Mouse (Mus musculus) layer of hippocampus, postnatal 10 days (tissue): Measurements from ENCODE around the gene Dync1i1. TPM values are rescaled to one million over a fixed set of nuclear protein-coding genes. Genes with fewer than 3 reads are reported as not detected.

ENCODE experiments used
- DNase-seq, 2 experiments: peaks; one replicate each; pipeline ENCODE4 v3.0.0; 2021; ENCODE audit warnings: low spot score in 2 of 2
- total RNA-seq, 2 experiments: library from RNA; stranded (reverse); gene quantifications; 2 replicates each; pipeline ENCODE4 v1.2.3; 2021

Gene Dync1i1
- total RNA-seq, 2 experiments from 2014 or later: 140 to 152 TPM

DNA sequence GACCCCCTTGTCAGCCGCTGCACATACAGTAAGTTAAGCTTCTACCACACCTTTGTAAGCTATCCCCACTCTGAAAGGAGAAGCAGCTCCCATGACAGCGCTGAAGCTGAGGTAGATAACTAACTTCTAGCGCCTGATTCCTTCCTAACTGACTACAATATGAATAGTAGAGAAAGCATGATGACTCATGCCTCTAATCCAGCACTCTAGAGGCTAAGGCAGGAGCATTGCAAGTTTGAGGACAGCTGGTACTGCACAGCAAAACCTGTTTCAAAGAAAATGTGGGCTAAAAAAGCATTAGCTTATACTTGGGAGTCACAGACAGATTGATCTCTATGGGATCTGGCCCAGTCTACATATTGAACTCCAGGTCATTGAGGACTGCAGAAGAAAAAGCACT is 236.5 kb downstream of the Dync1i1 start:
- DNase-seq: no peak

DNA sequence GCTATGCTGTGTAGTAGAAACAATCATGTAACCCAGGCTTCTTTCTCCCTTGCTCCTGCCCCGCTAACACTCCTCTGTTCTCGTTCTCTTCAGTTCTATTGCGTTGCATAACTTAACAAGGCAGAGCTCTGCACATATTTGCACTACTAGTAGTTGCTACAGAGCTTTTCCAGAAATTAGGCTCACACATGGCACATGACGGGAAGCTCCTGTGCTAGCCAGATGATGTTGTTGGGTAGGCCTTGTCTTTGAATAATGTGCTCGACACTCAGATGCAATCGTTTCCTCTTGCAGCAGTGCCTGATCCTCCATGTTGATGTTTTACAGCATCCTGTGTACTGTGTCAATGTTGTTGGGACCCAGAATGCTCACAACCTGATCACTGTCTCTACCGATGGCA is 240.9 kb downstream of the Dync1i1 start:
- peak; percentile 24 to 26 for DNase-seq

DNA sequence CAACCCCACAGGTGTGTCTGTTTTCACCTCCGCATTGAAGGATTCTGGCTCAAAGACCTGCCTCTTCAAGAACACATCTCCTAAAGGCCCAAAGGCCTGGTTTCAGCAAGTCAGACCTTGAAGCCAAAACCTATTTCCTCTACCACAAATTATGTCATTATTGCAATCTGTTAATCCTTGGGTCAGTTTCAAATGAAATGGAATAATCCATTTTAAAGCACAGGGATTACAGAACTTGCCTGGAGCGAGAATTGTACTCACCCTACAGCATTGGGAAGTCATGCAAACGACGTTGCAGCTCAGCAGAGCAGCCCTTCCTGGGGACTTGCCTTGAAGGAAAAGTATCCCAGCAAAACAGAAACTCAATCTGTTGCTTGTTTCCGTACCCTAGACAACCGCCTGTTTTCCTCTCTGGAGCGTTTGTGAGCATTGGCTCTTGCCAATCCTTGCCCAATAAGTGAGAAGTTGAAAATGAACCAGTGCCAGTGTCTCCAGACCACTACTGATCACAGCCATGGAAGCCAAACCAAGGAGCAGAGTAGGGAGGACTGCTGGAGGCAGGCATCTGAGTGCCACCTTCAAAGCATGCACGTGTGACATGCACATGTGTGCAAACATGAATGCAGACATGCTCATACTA is 241.5 kb downstream of the Dync1i1 start:
- peak; percentile 14 to 28 for DNase-seq

DNA sequence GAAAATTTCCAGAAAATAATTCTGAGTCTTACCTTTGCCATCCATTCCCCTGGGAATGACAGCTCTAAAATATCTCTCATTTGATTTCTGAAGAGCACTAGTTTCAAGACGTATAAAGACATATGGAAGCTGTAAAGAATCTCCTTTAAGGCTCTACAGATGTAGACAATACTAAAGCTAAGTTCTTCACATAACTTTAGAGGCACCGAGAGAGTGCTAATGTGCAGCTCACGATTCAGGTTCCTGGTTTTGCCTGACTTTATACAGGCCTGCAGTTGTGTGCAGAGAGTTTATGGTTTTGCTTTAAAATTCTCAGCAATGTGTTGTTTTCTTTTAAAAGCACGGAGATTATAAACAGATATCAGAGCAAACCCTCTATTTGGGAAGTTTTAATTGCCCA is 242.1 kb downstream of the Dync1i1 start:
- no peak for DNase-seq

DNA sequence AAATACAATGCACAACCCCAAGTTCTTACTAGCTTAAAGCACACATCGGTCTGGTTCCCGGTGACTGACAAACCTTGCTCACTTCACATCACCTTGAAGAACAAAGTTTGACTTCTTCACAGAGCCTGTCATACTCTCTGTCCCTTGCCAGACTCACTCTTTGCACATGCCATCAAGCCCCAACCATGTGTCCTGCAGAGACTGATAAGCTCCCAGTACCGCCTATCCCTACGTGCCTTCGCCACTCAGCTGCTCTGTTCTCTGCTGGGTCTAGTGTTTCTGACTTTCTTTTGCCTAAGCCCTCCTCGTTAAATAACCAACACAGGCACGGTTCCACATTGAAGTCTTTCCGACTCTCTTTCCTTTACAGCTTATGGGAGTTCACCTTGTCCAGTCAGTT is 244.2 kb downstream of the Dync1i1 start:
- DNase-seq: no peak

DNA sequence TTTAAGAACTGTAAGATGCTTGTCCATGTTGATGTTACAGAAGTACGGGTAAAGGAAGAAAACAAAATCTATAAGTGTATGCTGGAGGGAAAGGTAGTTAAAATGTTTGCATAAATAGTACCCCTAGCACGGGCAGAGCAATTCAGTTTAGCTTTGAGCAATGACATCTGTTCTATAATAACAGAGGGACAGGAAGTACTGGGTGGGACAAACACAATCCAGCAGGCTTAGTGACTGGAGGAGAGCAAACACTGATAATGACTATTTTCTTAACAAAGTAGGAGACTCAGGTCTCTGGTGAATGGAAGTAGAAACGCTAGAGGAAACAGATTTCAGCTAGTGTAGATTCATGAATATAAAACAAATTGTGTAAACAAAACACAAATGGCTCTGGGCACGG is 250.8 kb downstream of the Dync1i1 start:
- DNase-seq: no peak

DNA sequence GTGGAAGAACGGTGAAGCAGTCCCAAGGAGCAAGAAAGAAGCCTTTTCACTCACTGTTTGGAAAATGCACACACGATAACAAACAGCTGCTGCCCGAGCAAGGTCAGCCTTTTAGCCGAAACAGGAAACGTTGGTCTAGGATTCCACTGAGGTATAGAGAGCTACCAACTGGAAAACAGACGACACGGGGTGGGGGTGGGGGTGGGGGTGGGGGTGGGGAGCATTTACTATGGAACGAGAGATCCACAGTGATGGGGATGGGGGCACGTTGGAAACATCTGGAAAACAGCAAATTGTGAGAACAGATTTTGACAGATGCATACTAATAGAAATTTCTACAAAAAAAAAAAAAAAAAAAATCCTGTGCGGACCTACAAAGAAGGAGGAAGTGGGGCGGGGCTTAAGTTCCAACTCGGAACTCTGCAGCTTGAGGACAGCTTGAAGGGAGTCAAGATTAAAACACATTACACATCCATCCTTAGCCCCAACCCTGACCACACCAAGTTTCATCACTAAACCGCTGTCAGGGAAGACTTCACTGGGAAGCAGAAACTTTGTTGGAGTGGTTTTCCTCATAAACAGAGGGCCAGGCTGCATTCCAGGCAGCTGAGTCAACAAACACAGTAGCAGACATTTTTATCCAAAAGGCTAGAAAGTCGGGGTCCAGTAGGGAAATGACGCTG is 251.9 kb downstream of the Dync1i1 start:
- no peak for DNase-seq

DNA sequence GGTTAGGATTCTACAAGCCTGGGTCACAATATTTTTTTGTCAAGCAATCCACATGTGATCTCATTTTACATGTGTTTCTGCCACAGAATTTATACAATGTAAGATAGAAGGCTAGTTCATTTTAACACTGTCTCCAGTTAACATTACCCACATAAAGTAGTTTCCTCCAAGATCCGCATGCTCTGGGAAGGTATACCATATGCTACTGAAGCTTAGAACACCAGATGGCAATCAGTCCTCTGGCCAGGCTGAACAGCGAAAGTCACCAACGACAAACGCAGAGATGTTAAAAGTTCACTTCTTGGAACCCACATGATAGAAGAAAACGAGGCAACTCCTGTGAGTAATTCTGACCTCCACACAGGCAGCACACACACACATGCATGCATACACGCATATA is 265.8 kb downstream of the Dync1i1 start:
- DNase-seq: no peak

DNA sequence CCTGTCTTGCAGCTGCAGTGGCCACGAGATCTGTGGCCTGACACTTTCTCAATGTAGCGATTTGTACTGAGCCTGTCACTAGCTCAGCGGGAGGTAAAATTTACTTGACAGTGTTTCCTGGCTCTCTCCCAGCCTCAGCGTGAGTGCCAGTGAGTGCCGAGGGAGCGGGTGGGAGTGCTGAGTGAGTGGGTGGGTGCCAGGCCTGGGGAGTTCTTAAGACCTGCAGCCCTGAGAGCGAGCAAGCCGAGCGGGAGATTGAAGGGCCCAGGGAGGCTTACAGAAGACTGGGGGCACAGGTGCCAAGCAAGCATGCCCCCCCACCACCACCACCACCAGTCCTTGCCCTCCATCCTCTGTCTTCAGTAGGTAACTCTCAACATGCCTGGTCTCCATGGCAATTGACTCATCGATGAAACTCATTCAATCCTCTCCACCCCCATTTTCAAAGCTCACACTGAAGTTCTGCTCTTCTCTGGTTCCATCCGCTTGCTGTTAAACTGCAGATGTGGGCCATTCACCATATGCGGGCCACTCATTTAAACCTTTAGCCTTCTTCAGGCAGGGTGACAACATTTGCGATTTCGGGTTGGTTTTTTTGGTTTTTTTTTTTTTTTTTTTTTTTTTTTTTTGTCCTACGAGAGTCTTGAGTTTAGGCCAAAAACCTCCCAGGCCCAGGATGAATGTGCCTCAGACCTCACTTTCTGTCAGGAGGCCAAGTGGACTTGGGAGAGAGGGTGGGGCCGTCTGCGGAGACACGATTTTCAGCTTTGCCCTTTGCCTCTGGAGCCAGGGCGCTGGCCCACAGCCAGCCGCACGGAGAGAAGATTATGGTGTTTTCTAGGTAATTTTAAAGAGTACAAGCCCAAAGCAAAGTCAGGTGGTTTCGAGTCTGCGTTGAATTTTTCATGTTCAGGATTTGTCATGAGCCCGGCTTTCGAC is 266.6 kb downstream of the Dync1i1 start:
- DNase-seq: peak; percentile 53 to 57

DNA sequence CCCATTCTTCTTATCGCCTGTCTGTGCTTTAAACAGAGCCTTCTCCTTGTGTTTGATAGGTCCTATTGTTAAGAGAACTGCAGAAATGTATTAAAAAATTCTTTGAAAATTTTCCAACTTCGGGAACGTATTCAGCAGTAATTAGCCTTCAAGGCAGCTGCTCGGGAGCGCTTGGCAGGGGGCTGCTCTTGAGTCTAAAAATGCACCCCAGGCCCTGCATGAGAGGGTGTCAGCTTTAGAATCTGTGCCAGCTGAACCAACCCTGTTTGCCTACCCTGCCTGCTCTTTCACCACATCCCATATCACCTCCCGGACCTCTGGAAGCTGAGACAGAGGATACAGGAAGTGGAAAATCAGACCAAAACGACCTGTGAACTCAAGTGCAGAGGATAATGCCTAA is 267.6 kb downstream of the Dync1i1 start:
- no peak for DNase-seq

DNA sequence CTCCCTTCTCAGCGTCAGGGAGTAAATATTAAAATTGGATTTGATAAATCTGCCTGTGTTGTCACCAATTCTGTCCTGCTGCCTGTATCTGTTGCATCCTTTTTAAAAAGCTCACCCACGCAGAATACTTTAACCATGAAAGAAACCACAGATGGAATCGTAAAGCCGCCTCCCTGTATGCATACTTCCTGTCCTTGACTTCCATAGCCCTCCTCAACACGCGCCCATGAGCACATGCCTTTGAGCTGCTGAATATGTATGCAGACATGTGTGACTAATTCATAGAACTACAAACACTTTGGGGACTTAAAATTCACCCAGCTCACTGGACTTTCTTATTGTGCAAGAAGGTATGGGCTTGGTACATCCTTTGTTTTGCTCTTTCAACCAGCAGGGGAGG is 272.1 kb downstream of the Dync1i1 start:
- DNase-seq: no peak

DNA sequence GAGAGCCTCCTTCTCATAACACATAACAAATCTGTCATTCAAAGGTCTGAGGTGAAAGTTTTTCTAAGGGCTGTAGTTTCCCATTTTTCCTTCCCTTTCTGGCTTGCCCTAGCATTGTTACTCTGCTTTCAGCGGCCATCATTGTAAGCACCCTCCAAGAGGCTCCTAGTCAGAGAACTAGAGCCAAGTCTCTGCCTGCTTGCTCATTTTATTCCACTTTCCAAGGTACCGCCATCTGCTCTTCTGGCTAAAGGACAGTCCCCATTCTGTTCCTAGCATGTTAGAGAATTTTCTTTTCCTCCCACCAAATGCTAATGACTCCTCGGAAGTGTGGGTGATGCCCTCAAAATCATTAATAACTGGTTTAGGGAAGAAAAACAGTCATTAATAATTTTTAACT is 276.6 kb downstream of the Dync1i1 start:
- DNase-seq: no peak

DNA sequence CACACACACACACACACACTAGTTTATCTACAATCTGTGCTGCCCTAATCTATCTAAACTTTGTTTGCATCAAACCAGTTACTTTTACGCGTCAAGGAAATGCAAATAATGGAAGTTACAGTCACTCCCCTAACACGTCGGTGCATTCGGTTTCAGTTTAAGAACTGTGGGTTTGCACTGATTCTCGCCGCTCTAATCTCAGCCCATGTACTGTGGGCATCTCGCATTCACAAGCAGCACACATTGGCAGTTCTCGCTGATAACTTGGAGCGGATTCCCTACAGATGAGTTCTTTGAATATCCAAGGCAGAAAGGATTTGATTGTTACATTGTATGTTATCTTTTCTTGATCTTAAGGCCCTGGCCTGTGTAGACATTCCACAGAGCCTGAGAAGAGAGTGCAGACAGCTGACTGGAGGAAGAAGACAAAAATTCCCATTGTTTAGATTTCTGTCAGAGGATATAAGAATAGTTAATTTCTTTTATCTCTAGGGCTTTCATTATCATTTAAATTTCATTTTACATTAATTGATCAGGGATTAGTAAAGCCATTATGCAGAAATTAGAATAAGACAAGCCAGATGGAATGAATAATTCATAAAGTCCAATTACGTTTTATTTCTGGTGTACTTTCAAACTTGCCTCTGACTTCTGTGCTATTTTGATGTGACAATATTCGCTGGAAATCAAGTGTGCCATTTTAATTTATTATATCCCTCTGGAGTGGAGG is 279.5 kb downstream of the Dync1i1 start:
- DNase-seq: no peak

DNA sequence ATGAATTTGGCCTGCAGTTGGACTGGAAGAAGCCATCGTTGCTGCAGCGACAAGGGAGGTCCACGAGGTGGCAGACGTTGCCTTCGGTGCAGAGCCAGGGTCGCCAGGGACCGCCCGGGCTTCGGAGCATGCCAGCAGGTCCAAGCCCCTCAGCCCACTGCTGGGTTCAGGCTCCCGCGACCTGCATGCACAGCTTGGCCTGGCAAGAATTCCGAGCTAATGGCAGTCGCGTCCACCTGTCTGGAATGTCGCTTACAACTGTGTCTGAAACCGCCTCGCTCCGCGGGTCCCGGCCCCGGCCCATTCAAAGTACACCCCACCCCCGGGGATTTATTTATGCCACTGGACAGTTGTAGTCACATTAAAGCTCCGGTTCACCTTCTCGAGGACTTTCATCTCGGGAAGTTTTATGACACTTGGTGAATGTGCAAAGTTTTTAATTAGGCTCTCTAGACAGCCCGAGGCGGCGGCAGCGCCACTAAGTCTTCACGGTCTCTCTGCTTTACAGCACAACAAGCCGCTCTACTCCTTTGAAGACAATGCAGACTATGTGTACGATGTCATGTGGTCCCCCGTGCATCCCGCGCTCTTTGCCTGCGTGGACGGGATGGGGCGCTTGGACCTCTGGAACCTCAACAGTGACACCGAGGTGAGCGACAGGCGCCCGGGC is 280.5 kb downstream of the Dync1i1 start:
- DNase-seq: peak; percentile 80 to 86

DNA sequence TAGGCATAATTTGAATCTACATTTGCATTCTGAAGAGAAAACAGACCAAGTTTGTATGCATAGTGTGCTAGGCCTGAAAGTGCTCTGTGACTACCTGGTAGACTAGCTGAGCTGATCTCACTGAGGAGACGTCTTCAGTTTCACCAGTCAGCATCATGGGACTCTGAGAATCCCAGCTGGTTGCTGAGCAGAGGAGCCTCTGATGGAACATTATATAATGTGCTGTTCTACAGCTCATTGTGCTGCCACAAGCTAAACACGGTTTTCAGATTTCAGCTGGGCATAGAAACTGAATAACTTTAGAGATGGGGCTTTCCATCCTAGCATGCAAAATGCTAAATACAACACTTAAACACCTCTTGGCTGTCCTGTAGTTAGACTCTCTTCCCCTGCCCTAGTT is 285.9 kb downstream of the Dync1i1 start:
- DNase-seq: no peak

DNA sequence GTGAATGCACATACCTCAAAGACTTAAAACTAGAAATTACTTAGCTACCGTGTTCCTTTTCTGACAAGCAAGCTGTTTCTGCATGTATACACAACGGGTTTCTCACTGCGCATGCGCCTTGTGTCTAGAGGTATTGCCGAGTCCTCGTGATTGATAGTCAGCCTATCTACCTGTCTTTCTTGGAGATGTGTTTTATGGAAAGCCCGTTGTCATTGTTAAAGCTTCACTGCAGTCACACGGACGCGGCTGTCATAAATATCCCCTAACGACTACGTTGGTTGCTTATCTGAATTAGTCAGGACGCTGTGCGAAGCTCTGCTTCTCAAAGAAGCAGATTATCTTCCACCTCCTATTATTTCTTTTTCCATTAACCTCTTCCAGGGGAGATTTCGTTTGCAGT is 290.2 kb downstream of the Dync1i1 start:
- no peak for DNase-seq

DNA sequence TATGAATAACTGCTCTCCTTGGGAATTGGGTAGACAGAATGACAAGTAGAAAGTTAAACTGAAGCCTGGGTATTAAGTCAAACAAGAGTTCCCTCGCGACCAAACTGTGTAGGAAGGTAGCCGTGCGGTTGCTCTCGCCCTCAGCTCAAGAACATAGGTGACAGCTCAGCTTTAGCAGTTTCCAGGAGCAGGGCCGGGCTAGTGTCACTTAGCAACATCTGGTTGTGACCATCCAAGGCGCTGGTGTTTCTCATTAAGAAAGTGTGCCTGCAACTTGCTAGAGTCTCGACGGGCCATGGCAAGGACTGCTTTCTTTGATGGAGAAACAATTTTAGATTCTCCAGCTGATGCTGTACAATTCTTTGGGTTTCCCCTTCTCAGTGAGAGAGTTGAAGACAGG is 291.5 kb downstream of the Dync1i1 start:
- DNase-seq: no peak

DNA sequence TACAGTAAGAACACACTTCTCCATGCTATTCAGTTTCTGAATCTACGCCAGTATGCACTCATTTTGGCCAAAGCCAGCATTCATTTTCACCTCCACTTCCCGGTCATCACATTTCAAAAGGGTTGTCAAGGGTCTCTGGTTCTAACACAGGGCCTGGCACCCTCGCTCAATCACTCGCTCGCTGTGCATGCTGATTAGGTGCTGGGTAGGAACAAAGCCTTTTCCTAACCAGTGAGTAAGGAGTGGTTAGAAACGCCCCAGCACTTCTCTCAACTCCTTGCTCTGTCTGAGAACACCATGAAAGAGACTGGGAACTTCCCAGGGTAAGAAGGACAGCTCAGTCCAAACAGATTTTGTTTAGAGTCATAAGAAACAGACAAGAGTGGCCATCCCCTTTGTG is 298.5 kb downstream of the Dync1i1 start:
- no peak for DNase-seq

DNA sequence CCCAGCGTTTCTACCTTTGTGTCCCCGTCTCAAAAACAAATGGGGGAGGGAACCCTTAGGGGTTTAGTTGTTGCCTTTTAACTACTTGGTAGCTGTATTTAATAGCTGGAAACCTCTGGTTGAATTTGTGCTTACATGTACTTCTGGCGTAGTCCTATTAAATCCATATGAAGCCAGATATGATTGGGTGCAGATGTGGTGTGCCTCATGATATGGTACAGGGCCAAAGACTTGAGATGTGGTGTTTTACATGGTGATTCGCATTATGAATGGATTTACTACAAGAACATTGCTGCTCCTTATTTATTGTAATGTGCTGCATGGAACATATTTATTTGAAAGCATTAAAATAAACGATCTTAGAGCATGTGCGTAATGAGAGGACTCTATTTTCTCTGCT is 302.2 kb downstream of the Dync1i1 start:
- DNase-seq: no peak

DNA sequence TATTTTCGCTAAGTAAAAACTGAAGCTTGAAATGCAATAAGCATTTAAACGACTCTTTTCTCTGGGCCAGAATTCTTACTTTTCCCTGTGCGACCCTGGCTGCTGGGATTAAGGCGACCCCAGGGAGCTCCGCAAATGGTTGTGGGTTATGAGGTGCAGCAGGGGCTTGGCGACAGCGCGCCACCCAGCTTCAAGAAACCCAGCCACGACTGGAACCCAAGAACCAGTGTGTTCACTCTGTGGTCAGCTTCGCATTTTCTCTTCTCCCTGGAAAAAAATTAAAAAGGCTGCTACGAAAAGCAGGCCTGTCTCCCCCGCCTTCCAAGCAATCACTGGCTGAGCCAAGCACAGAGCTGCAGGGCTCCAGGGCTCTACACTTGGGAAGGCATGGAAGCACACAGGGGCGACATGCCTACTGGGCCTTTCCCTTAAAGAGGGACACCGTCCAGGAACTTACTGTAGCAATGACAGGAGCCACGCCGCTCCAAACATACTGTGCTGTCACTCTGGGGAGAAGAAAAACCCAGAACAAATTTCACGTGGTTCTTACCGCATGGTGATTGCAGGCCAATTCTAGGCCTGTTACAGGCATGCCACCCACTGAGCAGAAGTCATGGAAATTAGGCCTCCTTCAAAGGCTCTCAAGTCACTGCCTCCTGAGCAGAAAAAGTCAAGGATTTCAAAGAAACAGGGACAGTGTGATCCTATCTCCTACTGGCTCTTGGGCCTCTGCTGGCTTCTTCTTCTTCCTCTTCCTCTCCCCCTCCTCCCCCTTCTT is 313.5 kb downstream of the Dync1i1 start:
- DNase-seq: no peak
